Mouse (Mus musculus) lung, adult 2 months (tissue): ENCODE measurements around the gene Cops2.

Experiments used
- CTCF ChIP-seq: fragments of 200-500 bp; IDR thresholded peaks from 2 replicates; pipeline ENCODE4 v1.5.1; 2011; ENCODE audit warnings: mild to moderate bottlenecking, low read length, control low read depth; ENCODE audit not compliant: insufficient read depth
- POLR2A ChIP-seq: fragments of 200-500 bp; IDR thresholded peaks from 2 replicates; pipeline ENCODE4 v1.6.1; 2011; ENCODE audit warnings: low read depth, mild to moderate bottlenecking, control low read depth, low read length, borderline replicate concordance; ENCODE audit errors: extremely low read depth

- 0 out of 2 replicates have a peak, but pooled peaks have one; percentile 8 for TF ChIP-seq POLR2A
- no peak for TF ChIP-seq CTCF
Observed at GRCm38 (mm10) chr2:125791485-125791885, 67.5 kb downstream of the Cops2 start.
